Mouse (Mus musculus): ENCODE data around the gene Gucy2g.

DNA sequence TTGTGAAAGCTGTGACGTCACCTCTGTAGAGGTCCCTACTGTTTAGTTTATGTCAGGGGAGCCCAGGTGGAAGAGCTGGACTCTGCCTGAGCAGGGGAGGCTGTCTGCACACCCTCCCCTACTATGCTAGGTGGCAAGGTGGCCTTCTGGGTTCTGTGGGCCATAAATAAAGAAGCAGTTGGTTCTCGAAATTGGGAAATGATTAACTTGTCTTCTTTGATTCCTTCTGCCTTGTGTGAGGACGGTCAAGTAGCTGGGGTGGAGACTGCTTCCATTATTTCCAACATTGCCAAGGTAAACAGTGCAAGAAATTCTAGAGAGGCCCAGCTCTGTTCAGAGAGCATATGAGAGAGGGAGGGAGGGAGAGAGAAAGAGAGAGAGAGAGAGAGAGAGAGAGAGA is 27.1 kb upstream of the Gucy2g start:
- TF ChIP-seq CTCF (IDR thresholded peaks at IDR 0.05; ENCODE audit: extremely low read depth, insufficient read depth, low read length) (no peak), POLR2A (IDR thresholded peaks at IDR 0.05; ENCODE audit: extremely low read depth, insufficient read depth, low read length) (no peak)
